Mouse (Mus musculus) brain, embryonic 14.5 days (tissue): Measurements from ENCODE around the gene Tuba3b. TPM values are rescaled to one million over a fixed set of nuclear protein-coding genes. Genes with fewer than 3 reads are reported as not detected.

Experiments
- DNase-seq: peaks from one replicate; pipeline ENCODE4 v3.0.0-alpha.2; 2011; ENCODE audit warnings: low read depth
- CTCF ChIP-seq: fragments of 200-500 bp; IDR thresholded peaks from 2 replicates; pipeline ENCODE4 v1.5.1; 2012; ENCODE audit warnings: inconsistent platforms, mild to moderate bottlenecking, moderate library complexity, borderline replicate concordance; ENCODE audit not compliant: insufficient read depth, insufficient read length; ENCODE audit errors: extremely low read depth
- POLR2A ChIP-seq: fragments of 200-500 bp; IDR thresholded peaks from 2 replicates; pipeline ENCODE4 v1.6.1; 2012; ENCODE audit warnings: mild to moderate bottlenecking, inconsistent platforms, borderline replicate concordance; ENCODE audit not compliant: poor library complexity, insufficient read depth, insufficient read length, severe bottlenecking; ENCODE audit errors: extremely low read depth
- polyA plus RNA-seq: library from polyadenylated mRNA; depleted of rRNA; stranded (reverse); fragments of >200 nt; gene quantifications from 2 replicates; pipeline ENCODE4 v1.2.3, GENCODE M21; 2012

Gene Tuba3b
- polyA plus RNA-seq, 1 experiment = not detected

GRCm38 (mm10) chr6:145590501-145591293 lies 24.9 kb upstream of the Tuba3b start:
- TF ChIP-seq POLR2A (no peak), CTCF (no peak)
- peak; percentile 61 for DNase-seq

- TF ChIP-seq CTCF (no peak), POLR2A (no peak)
- no peak for DNase-seq
Measured at GRCm38 (mm10) chr6:145591578-145591977, 24.0 kb upstream of the Tuba3b start.

GRCm38 (mm10) chr6:145592036-145592435 lies 23.5 kb upstream of the Tuba3b start:
- TF ChIP-seq CTCF = no peak
- TF ChIP-seq POLR2A = no peak
- no peak for DNase-seq

GRCm38 (mm10) chr6:145592531-145592998 lies 23.0 kb upstream of the Tuba3b start:
- DNase-seq = peak; percentile 83
- TF ChIP-seq CTCF (no peak), POLR2A (no peak)

- TF ChIP-seq POLR2A = no peak
- no peak for TF ChIP-seq CTCF
- peak; percentile 8 for DNase-seq
Measured at GRCm38 (mm10) chr6:145593991-145594390, 21.6 kb upstream of the Tuba3b start.

- TF ChIP-seq CTCF (no peak), POLR2A (no peak)
- DNase-seq = no peak
Measured at GRCm38 (mm10) chr6:145595905-145596304, 19.7 kb upstream of the Tuba3b start.

- no peak for TF ChIP-seq CTCF
- TF ChIP-seq POLR2A = no peak
- peak; percentile 74 for DNase-seq
Measured at GRCm38 (mm10) chr6:145598794-145599555, 16.6 kb upstream of the Tuba3b start.

- DNase-seq = peak; percentile 49
- TF ChIP-seq POLR2A = no peak
- TF ChIP-seq CTCF = no peak
Measured at GRCm38 (mm10) chr6:145604126-145604525, 11.4 kb upstream of the Tuba3b start.

GRCm38 (mm10) chr6:145604648-145605047 lies 10.9 kb upstream of the Tuba3b start:
- no peak for TF ChIP-seq POLR2A
- TF ChIP-seq CTCF = no peak
- no peak for DNase-seq

GRCm38 (mm10) chr6:145605203-145605602 lies 10.4 kb upstream of the Tuba3b start:
- TF ChIP-seq CTCF (no peak), POLR2A (no peak)
- no peak for DNase-seq

- DNase-seq = no peak
- no peak for TF ChIP-seq CTCF
- TF ChIP-seq POLR2A = no peak
Measured at GRCm38 (mm10) chr6:145607746-145608145, 7.8 kb upstream of the Tuba3b start.
